Mouse (Mus musculus) heart, postnatal 10 days (tissue): ENCODE measurements at regions not wholly inside any gene's neighbourhood (a gene's known extent, or its start where the extent isn't known, plus 50 kb on each side); places are given as distances from the start of the nearest gene placed in this dataset.

Source experiments
- DNase-seq, 2 experiments: peaks; one replicate each; pipeline ENCODE4 v3.0.0; 2021
- intact Hi-C: fragments of 180-260 bp; cut with DNase I; formaldehyde crosslinking; loops from one replicate; pipeline ENCODE4 v1.15.1; 2025

- no peak for DNase-seq
- intact Hi-C loops = no loop called here
These were observed 598.8 kb downstream of the Rnf144a start for GRCm38 (mm10) chr12:25816248-25816647.

GRCm38 (mm10) chr12:25795092-25795491 lies 620.0 kb downstream of the Rnf144a start:
- intact Hi-C loops = no loop called here

GRCm38 (mm10) chr12:25794571-25794970 lies 620.5 kb downstream of the Rnf144a start:
- peak; percentile 20 to 32 for DNase-seq
- intact Hi-C loops = no loop called here

More at GRCm38 (mm10) chr12:25795092-25795491, 620.0 kb downstream of the Rnf144a start:
- no peak for DNase-seq

GRCm38 (mm10) chr12:25792571-25793075 lies 622.4 kb downstream of the Rnf144a start:
- no peak for DNase-seq
- intact Hi-C loops = no loop called here

GRCm38 (mm10) chr12:25790956-25791355 lies 624.1 kb downstream of the Rnf144a start:
- intact Hi-C loops = no loop called here
- no peak for DNase-seq

- DNase-seq = peak; percentile 10 to 21
- intact Hi-C loops = no loop called here
These were observed 629.1 kb downstream of the Rnf144a start for GRCm38 (mm10) chr12:25785646-25786606.

GRCm38 (mm10) chr12:25784401-25784800 lies 630.7 kb downstream of the Rnf144a start:
- intact Hi-C loops = no loop called here
- DNase-seq = no peak

GRCm38 (mm10) chr12:25782972-25783717 lies 631.9 kb downstream of the Rnf144a start:
- no peak for DNase-seq
- intact Hi-C loops = no loop called here

- no peak for DNase-seq
- intact Hi-C loops = no loop called here
These were observed 643.2 kb downstream of the Rnf144a start for GRCm38 (mm10) chr12:25771856-25772255.

- intact Hi-C loops = no loop called here
- DNase-seq = peak in 1 of 2 experiments; percentile 6
These were observed 646.4 kb downstream of the Rnf144a start for GRCm38 (mm10) chr12:25768644-25769043.

GRCm38 (mm10) chr12:25763061-25763460 lies 652.0 kb downstream of the Rnf144a start:
- intact Hi-C loops = no loop called here
- no peak for DNase-seq

GRCm38 (mm10) chr12:25757014-25757413 lies 658.0 kb downstream of the Rnf144a start:
- DNase-seq = no peak
- intact Hi-C loops = no loop called here

GRCm38 (mm10) chr12:25733801-25734200 lies 636.9 kb upstream of the Id2 start:
- DNase-seq = peak in 1 of 2 experiments; percentile 4
- intact Hi-C loops = no loop called here

GRCm38 (mm10) chr12:25725774-25726173 lies 628.8 kb upstream of the Id2 start:
- intact Hi-C loops = no loop called here
- peak; percentile 5 to 24 for DNase-seq

GRCm38 (mm10) chr12:25711186-25711585 lies 614.2 kb upstream of the Id2 start:
- intact Hi-C loops = no loop called here
- DNase-seq = no peak

GRCm38 (mm10) chr12:25703023-25703400 lies 606.1 kb upstream of the Id2 start:
- intact Hi-C loops = no loop called here
- DNase-seq = no peak

GRCm38 (mm10) chr12:25702176-25703022 lies 605.5 kb upstream of the Id2 start:
- no peak for DNase-seq
- intact Hi-C loops = no loop called here

GRCm38 (mm10) chr12:25687063-25687462 lies 590.1 kb upstream of the Id2 start:
- DNase-seq = no peak
- intact Hi-C loops = no loop called here

- DNase-seq = no peak
- intact Hi-C loops = no loop called here
These were observed 579.7 kb upstream of the Id2 start for GRCm38 (mm10) chr12:25676631-25677030.

GRCm38 (mm10) chr12:25668336-25668735 lies 571.4 kb upstream of the Id2 start:
- intact Hi-C loops = no loop called here

GRCm38 (mm10) chr12:25654456-25654855 lies 557.5 kb upstream of the Id2 start:
- intact Hi-C loops = no loop called here
- no peak for DNase-seq

More at GRCm38 (mm10) chr12:25668336-25668735, 571.4 kb upstream of the Id2 start:
- DNase-seq = no peak
